19 mouse cellular contexts compared by ENCODE assay signal in genomic region chr1:13839619-13840308, GRCm38 (mm10).
A peak's percentile ranks its signal among the peaks of the same experiment; 100 is the strongest.
DNase-seq lines count a peak whose midpoint lies in the region; ATAC-seq lines count a peak whose summit lies in the region.
"Had no signal": no experiment of that assay in that cellular context is flagged by ENCODE, and none has a peak within 500 bp of the region (broad histone marks: within the 10 kb centered on the region; RNA-seq: fewer than 3 reads in every experiment).

No protein-coding gene starts in this region.

- DNase-seq in midbrain, embryonic 11.5 days (ENCODE audit: low spot score, missing footprints), result peak; percentile 77
- no peak for DNase-seq in midbrain, embryonic 14.5 days
- peak; percentile 46 for DNase-seq in ZHBTc4 (ENCODE audit: low read depth, low spot score)
- DNase-seq in adrenal gland, adult 2 months, result no peak
- DNase-seq in thymus, adult 18-20 months, result no peak
- DNase-seq: adrenal gland, postnatal 14 days; cerebellum, adult 18-20 months; gastrocnemius, postnatal 10 days; heart, adult 2 months; kidney, adult 2 months; kidney, postnatal 4 days; retina, postnatal 1 day; thymus, adult 2 months had no signal

- H3K27ac ChIP-seq in midbrain, embryonic 11.5 days (ENCODE audit: low read depth, low read length), result no peak overlapping the region
- no peak overlapping the region for H3K27ac ChIP-seq in midbrain, embryonic 14.5 days (replicated peaks; ENCODE audit: low read depth, low read length)
- no peak overlapping the region for H3K27ac ChIP-seq in lung, embryonic 16.5 days (ENCODE audit: low read length)
- no peak overlapping the region for H3K27ac ChIP-seq in hindbrain, embryonic 13.5 days
- H3K27ac ChIP-seq: embryonic facial prominence, embryonic 15.5 days; forebrain, embryonic 10.5 days; heart, adult 2 months; hindbrain, embryonic 14.5 days had no signal

- no peak overlapping the region for H3K4me2 ChIP-seq in midbrain, embryonic 11.5 days
- no peak overlapping the region for H3K4me2 ChIP-seq in midbrain, embryonic 14.5 days (ENCODE audit: low read length)
- no peak overlapping the region for H3K4me2 ChIP-seq in lung, embryonic 16.5 days (ENCODE audit: low read depth, low read length)
- no peak overlapping the region for H3K4me2 ChIP-seq in hindbrain, embryonic 13.5 days
- H3K4me2 ChIP-seq: embryonic facial prominence, embryonic 15.5 days; hindbrain, embryonic 14.5 days had no signal

- H3K27me3 ChIP-seq in midbrain, embryonic 11.5 days (ENCODE audit: control insufficient read depth, insufficient read depth, low read length), result no peaks in the 10 kb centered on the region
- H3K27me3 ChIP-seq in midbrain, embryonic 14.5 days (ENCODE audit: control insufficient read depth, insufficient read depth, low read length), result no peaks in the 10 kb centered on the region
- H3K27me3 ChIP-seq in lung, embryonic 16.5 days (ENCODE audit: control insufficient read depth, insufficient read depth, low read depth, low read length), result no peaks in the 10 kb centered on the region
- no peaks in the 10 kb centered on the region for H3K27me3 ChIP-seq in hindbrain, embryonic 13.5 days
- H3K27me3 ChIP-seq: embryonic facial prominence, embryonic 15.5 days had no signal

- H3K4me3 ChIP-seq in midbrain, embryonic 11.5 days (ENCODE audit: low read depth, low read length), result no peak overlapping the region
- no peak overlapping the region for H3K4me3 ChIP-seq in midbrain, embryonic 14.5 days (replicated peaks; ENCODE audit: low read depth, low read length)
- H3K4me3 ChIP-seq in lung, embryonic 16.5 days (ENCODE audit: low read length), result no peak overlapping the region
- H3K4me3 ChIP-seq in hindbrain, embryonic 13.5 days, result no peak overlapping the region
- H3K4me3 ChIP-seq: embryonic facial prominence, embryonic 15.5 days; forebrain, embryonic 10.5 days; heart, adult 2 months had no signal

- H3K9me3 ChIP-seq in midbrain, embryonic 11.5 days (ENCODE audit: control insufficient read depth, low read length), result no peaks in the 10 kb centered on the region
- H3K9me3 ChIP-seq in midbrain, embryonic 14.5 days (ENCODE audit: control insufficient read depth, low read length), result no peaks in the 10 kb centered on the region
- H3K9me3 ChIP-seq in lung, embryonic 16.5 days (ENCODE audit: control insufficient read depth, low read length), result no peaks in the 10 kb centered on the region
- H3K9me3 ChIP-seq in hindbrain, embryonic 13.5 days, result no peaks in the 10 kb centered on the region
- H3K9me3 ChIP-seq: embryonic facial prominence, embryonic 15.5 days; forebrain, embryonic 10.5 days had no signal

- no peaks in the 10 kb centered on the region for H3K36me3 ChIP-seq in midbrain, embryonic 11.5 days (ENCODE audit: control insufficient read depth, insufficient read depth, low read length)
- H3K36me3 ChIP-seq in midbrain, embryonic 14.5 days (ENCODE audit: control insufficient read depth, insufficient read depth, low read length), result no peaks in the 10 kb centered on the region
- H3K36me3 ChIP-seq in lung, embryonic 16.5 days (ENCODE audit: control insufficient read depth, insufficient read depth, low read length), result no peaks in the 10 kb centered on the region
- no peaks in the 10 kb centered on the region for H3K36me3 ChIP-seq in hindbrain, embryonic 13.5 days
- H3K36me3 ChIP-seq: embryonic facial prominence, embryonic 15.5 days; forebrain, embryonic 10.5 days had no signal

- ATAC-seq in midbrain, embryonic 11.5 days (ENCODE audit: low FRiP score), result no peak
- ATAC-seq in midbrain, embryonic 14.5 days (ENCODE audit: low FRiP score, low TSS enrichment), result no peak
- peak; percentile 70 for ATAC-seq in lung, embryonic 16.5 days (ENCODE audit: low read depth)
- ATAC-seq in megakaryocyte progenitor cell, adult 5-6 weeks (replicated peaks; ENCODE audit: poor library complexity), result peak; percentile 98
- ATAC-seq in hindbrain, embryonic 13.5 days (ENCODE audit: low FRiP score), result no peak

- 75% methylated on average over 11 of the region's 11 CpGs for whole genome bisulfite sequencing in midbrain, embryonic 11.5 days
- 73% methylated on average over 11 of the region's 11 CpGs for WGBS in midbrain, embryonic 14.5 days
- 36% methylated on average over 11 of the region's 11 CpGs for WGBS in lung, embryonic 16.5 days
- WGBS in hindbrain, embryonic 13.5 days, result 78% methylated on average over 11 of the region's 11 CpGs

- no peak overlapping the region for H3K9ac ChIP-seq in midbrain, embryonic 11.5 days (ENCODE audit: low read length)
- H3K9ac ChIP-seq in midbrain, embryonic 14.5 days (replicated peaks; ENCODE audit: low read length), result no peak overlapping the region
- no peak overlapping the region for H3K9ac ChIP-seq in lung, embryonic 16.5 days (ENCODE audit: low read length)
- no peak overlapping the region for H3K9ac ChIP-seq in hindbrain, embryonic 13.5 days
- H3K9ac ChIP-seq: embryonic facial prominence, embryonic 15.5 days; hindbrain, embryonic 14.5 days had no signal

- no peaks in the 10 kb centered on the region for H3K4me1 ChIP-seq in midbrain, embryonic 11.5 days (ENCODE audit: control insufficient read depth, insufficient read depth, low read length)
- no peaks in the 10 kb centered on the region for H3K4me1 ChIP-seq in midbrain, embryonic 14.5 days (ENCODE audit: control insufficient read depth, insufficient read depth, low read length)
- H3K4me1 ChIP-seq in lung, embryonic 16.5 days (replicated peaks; ENCODE audit: control insufficient read depth, insufficient read depth, low read length), result no peaks in the 10 kb centered on the region
- H3K4me1 ChIP-seq in hindbrain, embryonic 13.5 days (replicated peaks), result peaks cover 15% of the 10 kb centered on the region
- H3K4me1 ChIP-seq: embryonic facial prominence, embryonic 15.5 days had no signal

Comparison
In these comparisons a context has a peak if more than half of its experiments do, and no peak if none do; other contexts are left out.
1. DNase-seq: peak in midbrain, embryonic 11.5 days (single experiment) and ZHBTc4 (single experiment); none in midbrain, embryonic 14.5 days (single experiment), adrenal gland, adult 2 months (single experiment) and thymus, adult 18-20 months (0 of 2).
2. ATAC-seq: peak in lung, embryonic 16.5 days (single experiment) and megakaryocyte progenitor cell, adult 5-6 weeks (single experiment); none in midbrain, embryonic 11.5 days (single experiment), midbrain, embryonic 14.5 days (single experiment) and hindbrain, embryonic 13.5 days (single experiment).